Mouse (Mus musculus) bone marrow, adult 2 months (tissue): ENCODE data around the gene Prkcb.

Experiments used
- CTCF ChIP-seq: fragments of 200-500 bp; IDR thresholded peaks from 2 replicates; pipeline ENCODE4 v1.5.1; 2011; ENCODE audit warnings: low read length, control low read depth; ENCODE audit not compliant: control insufficient read depth, insufficient read depth
- POLR2A ChIP-seq: fragments of 200-500 bp; IDR thresholded peaks from 2 replicates; pipeline ENCODE4 v1.6.1; 2011; ENCODE audit warnings: low read depth, mild to moderate bottlenecking, control low read depth, low read length, borderline replicate concordance; ENCODE audit not compliant: control insufficient read depth

DNA sequence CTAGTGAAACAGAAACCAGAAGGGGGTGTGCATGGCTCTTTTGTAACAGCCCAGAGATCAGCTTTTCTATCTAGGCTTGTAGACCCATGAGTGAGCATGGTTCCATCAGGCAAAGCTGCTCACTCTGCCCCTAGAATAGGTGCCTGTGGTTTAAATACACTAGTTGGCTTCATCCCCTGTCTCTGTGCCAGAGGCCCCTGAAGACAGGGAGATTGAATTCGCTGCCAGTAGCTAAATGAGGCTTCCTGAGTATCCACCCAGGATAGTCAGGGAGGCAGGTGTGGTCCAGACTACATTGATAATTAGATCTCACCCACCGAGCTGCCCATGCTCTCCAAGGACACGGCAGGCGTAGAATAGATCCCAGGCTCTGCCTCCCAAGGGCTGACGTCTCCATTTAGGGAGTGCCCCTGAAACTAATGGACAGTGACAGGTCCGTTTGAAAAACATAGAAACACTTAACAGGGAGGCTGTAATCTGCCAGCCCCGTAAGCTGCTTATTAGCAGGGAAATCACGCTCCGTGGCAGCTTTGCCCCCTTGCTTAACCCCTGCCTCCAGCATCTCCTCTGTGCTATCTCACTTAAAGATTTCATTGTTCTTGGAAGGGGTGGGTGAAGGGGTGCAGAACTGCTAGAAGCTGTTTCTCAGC, 333.7 kb downstream of the Prkcb start:
- TF ChIP-seq POLR2A (no peak), CTCF (no peak)
